Mouse (Mus musculus) myocyte (in vitro differentiated cells): Measurements from ENCODE around the gene Tmem219.

Experiments used
- CEBPB ChIP-seq: IDR thresholded peaks from 2 replicates; pipeline ENCODE4 v1.6.1; 2011; ENCODE audit warnings: mild to moderate bottlenecking, moderate library complexity; ENCODE audit not compliant: poor library complexity, insufficient read depth, severe bottlenecking
- E2F4 ChIP-seq: IDR thresholded peaks from one replicate; pipeline ENCODE4 v1.6.1; 2011; ENCODE audit warnings: mild to moderate bottlenecking, control low read depth, moderate library complexity; ENCODE audit not compliant: insufficient read depth
- MYOG ChIP-seq, 3 experiments: IDR thresholded peaks; one replicate each; pipeline ENCODE4 v1.6.1; 2011; ENCODE audit warnings: control low read depth in 2 of 3, low read depth in 2 of 3, mild to moderate bottlenecking in 2 of 3; ENCODE audit not compliant: insufficient read length in 2 of 3, control insufficient read depth in 1 of 3, insufficient read depth in 1 of 3
- POLR2A ChIP-seq: IDR thresholded peaks from one replicate; pipeline ENCODE4 v1.6.1; 2011; ENCODE audit warnings: low read depth, mild to moderate bottlenecking, control low read depth, moderate library complexity; ENCODE audit not compliant: insufficient read length
- POLR2AphosphoS2 ChIP-seq: IDR thresholded peaks from one replicate; pipeline ENCODE4 v1.6.1; 2011; ENCODE audit warnings: low read depth, control low read depth; ENCODE audit not compliant: insufficient read length
- TCF12 ChIP-seq: IDR thresholded peaks from one replicate; pipeline ENCODE4 v1.6.1; 2011; ENCODE audit warnings: mild to moderate bottlenecking, control low read depth; ENCODE audit not compliant: poor library complexity, insufficient read depth, severe bottlenecking

- TF ChIP-seq POLR2AphosphoS2 (no peak), POLR2A (no peak), TCF12 (no peak), CEBPB (no peak), E2F4 (no peak), MYOG (IDR thresholded peaks at IDR 0.05; ENCODE audit: control insufficient read depth in 1 of 3, insufficient read depth in 1 of 3, insufficient read length in 2 of 3, low read depth in 2 of 3) (no peak)
Observed at GRCm38 (mm10) chr7:126877239-126877638, 45.5 kb downstream of the Tmem219 start.
